Mouse (Mus musculus): ENCODE measurements at regions not wholly inside any gene's neighbourhood (a gene's known extent, or its start where the extent isn't known, plus 50 kb on each side); places are given as distances from the start of the nearest gene placed in this dataset.

DNA sequence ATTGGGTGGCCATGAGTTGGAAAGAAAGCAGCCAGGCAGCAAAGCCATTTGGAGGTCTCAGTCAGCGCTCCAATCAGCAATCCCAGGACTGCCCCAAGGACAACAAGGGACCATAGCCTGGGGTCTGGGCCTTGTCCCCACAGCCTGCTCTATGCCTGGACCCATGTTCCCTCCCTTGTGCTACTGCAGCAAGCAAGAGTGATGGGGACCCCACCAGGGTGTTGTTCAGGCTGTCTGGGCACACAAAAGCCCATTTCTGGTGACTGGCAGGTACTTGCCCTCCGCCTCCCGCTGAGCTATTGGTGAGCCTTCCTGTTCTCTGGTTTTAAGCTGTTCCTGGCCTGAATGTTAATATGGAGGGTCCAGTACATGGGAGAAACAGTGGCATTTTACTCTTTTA is 71.2 kb upstream of the A230072I06Rik start:
- TF ChIP-seq HCFC1 (IDR thresholded peaks at IDR 0.05; ENCODE audit: low read depth, low read length), result no peak
- TF ChIP-seq E2F4 (IDR thresholded peaks at IDR 0.05; ENCODE audit: borderline replicate concordance, low read depth, low read length), result no peak
- no peak for TF ChIP-seq CTCF (IDR thresholded peaks at IDR 0.05 in 2 of 3, conservative IDR thresholded peaks at IDR 0.05 in 1 of 3; ENCODE audit: control insufficient read depth in 1 of 3, insufficient read depth in 1 of 3, low read depth in 2 of 3, low read length in 3 of 3, poor library complexity in 1 of 3, severe bottlenecking in 1 of 3)
- TF ChIP-seq GABPA (IDR thresholded peaks at IDR 0.05; ENCODE audit: low read depth, low read length), result no peak
- no peak for TF ChIP-seq POLR2A (IDR thresholded peaks at IDR 0.05; ENCODE audit: control insufficient read depth in 1 of 2, insufficient read depth in 1 of 2, low read depth in 1 of 2, low read length in 2 of 2, poor library complexity in 1 of 2)
- no peak for TF ChIP-seq ZC3H11A (IDR thresholded peaks at IDR 0.05; ENCODE audit: low read depth, low read length)
- no peak for TF ChIP-seq RAD21 (IDR thresholded peaks at IDR 0.05; ENCODE audit: low read depth, low read length)
- no peak for TF ChIP-seq MAX (IDR thresholded peaks at IDR 0.05; ENCODE audit: low read length)
- TF ChIP-seq ELF1 (IDR thresholded peaks at IDR 0.05; ENCODE audit: low read depth, low read length), result no peak
- TF ChIP-seq TCF12 (IDR thresholded peaks at IDR 0.05; ENCODE audit: low read depth, low read length), result no peak
- TF ChIP-seq MEF2A (IDR thresholded peaks at IDR 0.05; ENCODE audit: extremely low read depth, insufficient replicate concordance, low read depth, low read length, poor library complexity, severe bottlenecking), result no peak
- no peak for TF ChIP-seq CHD1 (IDR thresholded peaks at IDR 0.05; ENCODE audit: low read depth, low read length)
- no peak for TF ChIP-seq ZKSCAN1 (IDR thresholded peaks at IDR 0.05; ENCODE audit: low read depth, low read length)
- TF ChIP-seq ETS1 (IDR thresholded peaks at IDR 0.05; ENCODE audit: low read depth, low read length), result no peak

Measured in MEL (cell line).